In the genomic region with DNA sequence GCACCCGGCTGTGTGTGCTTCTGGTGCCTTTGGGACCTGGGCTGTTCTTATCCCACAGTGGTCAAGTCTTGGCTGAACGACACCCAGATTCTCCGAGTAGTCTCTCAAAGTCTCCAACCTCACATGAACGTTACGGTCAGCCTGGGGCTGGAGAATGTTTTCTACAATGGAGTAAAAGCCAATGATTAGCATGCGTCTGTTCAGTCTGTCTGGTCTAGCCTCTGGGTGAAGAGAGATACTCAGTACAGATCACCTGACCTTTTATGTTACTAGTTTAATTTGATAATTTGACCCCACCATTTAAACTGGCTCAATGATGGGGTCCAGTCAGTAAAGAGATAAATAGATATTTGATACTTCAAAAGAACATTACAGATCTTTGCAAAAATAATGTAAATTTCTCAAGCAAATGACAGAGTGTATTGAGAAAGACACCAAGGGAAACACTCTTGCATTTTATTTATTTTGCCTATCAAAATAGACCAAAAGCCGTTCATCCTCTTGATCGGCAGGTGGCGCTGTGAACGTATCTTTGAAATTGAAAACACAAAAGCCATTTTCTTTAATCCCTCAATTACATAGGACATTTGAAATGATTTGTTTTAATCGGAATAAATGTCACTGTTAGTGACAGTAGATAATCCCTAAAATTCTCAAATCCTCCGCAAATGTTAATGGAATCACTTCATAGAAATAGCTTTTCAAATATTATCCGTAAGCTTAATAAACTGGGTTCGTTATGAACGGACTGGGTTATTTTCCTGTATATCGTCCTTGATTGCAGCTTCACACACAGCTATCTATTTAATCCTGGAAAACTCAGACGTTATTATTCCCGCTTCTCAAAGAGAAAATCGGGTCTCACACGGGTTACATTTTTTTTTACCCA, we compare ENCODE assay signal across 7 mouse cellular contexts. TPM values are rescaled to one million over a fixed set of nuclear protein-coding genes. Genes with fewer than 3 reads are reported as not detected.
DNase-seq lines count a peak whose midpoint lies in the region; ATAC-seq lines count a peak whose summit lies in the region.

No protein-coding gene starts in this region.

- peaks cover 45% of the 10 kb centered on the region for H3K4me1 ChIP-seq in forebrain, embryonic 10.5 days
- H3K4me1 ChIP-seq in hindbrain, embryonic 11.5 days (replicated peaks; ENCODE audit: control insufficient read depth, insufficient read depth, low read length), result peaks cover 7% of the 10 kb centered on the region; the same call in 1 of the 2 replicates

- H3K36me3 ChIP-seq in forebrain, embryonic 10.5 days (replicated peaks), result no peaks in the 10 kb centered on the region
- H3K36me3 ChIP-seq in hindbrain, embryonic 11.5 days (ENCODE audit: control insufficient read depth, insufficient read depth, low read length), result no peaks in the 10 kb centered on the region

- no peaks in the 10 kb centered on the region for H3K27me3 ChIP-seq in forebrain, embryonic 10.5 days (ENCODE audit: poor library complexity, severe bottlenecking)
- no peaks in the 10 kb centered on the region for H3K27me3 ChIP-seq in hindbrain, embryonic 11.5 days (ENCODE audit: control insufficient read depth, insufficient read depth, low read length)

- peak overlapping the region; percentile 38 for H3K4me2 ChIP-seq in hindbrain, embryonic 11.5 days (replicated peaks; ENCODE audit: low read depth, low read length)

- peak; percentile 10 for ATAC-seq in hindbrain, embryonic 11.5 days (ENCODE audit: low FRiP score)

- peak; percentile 82 for DNase-seq in NIH3T3 (ENCODE audit: low read depth)
- peak; percentile 55 for DNase-seq in c-Kit-positive CD71-negative TER-119-negative erythroid progenitor cells, embryonic 14.5 days (ENCODE audit: low read depth)
- peak; percentile 55 for DNase-seq in forebrain, embryonic 10.5 days (ENCODE audit: extremely low spot score, low spot score)
- peak; percentile 85 for DNase-seq in hindbrain, embryonic 11.5 days (ENCODE audit: low spot score)
- peak; percentile 57 to 83 for DNase-seq in layer of hippocampus, postnatal 14 days (ENCODE audit: low spot score in 2 of 2)
- DNase-seq in lung, postnatal 25 days (ENCODE audit: low spot score), result peak; percentile 42
- peak; percentile 70 to 85 for DNase-seq in right cerebral cortex, postnatal 10 days (ENCODE audit: low spot score in 2 of 2)

- peak overlapping the region; percentile 54 for H3K9ac ChIP-seq in hindbrain, embryonic 11.5 days (ENCODE audit: low read depth, low read length)

- WGBS in forebrain, embryonic 10.5 days, result 25% methylated on average over 20 of the region's 20 CpGs
- WGBS in hindbrain, embryonic 11.5 days, result 24% methylated on average over 20 of the region's 20 CpGs

- peak overlapping the region; percentile 75 for H3K27ac ChIP-seq in forebrain, embryonic 10.5 days
- peak overlapping the region; percentile 67 for H3K27ac ChIP-seq in hindbrain, embryonic 11.5 days (ENCODE audit: low read depth, low read length)

- H3K4me3 ChIP-seq in forebrain, embryonic 10.5 days, result peak overlapping the region; percentile 44
- peak overlapping the region; percentile 32 for H3K4me3 ChIP-seq in hindbrain, embryonic 11.5 days (ENCODE audit: low read depth, low read length)

- no peaks in the 10 kb centered on the region for H3K9me3 ChIP-seq in forebrain, embryonic 10.5 days
- no peaks in the 10 kb centered on the region for H3K9me3 ChIP-seq in hindbrain, embryonic 11.5 days (ENCODE audit: control insufficient read depth, low read length)

RNA-seq across cellular contexts. Expression of a gene that starts 29.3 kb away (rescaled TPM):
- polyA plus RNA-seq in forebrain, embryonic 10.5 days (2016; fragmentation: Nextera tagmentation; extraction: Ambion mirVana), result not detected in 2 replicates
- not detected in 2 replicates for polyA plus RNA-seq in hindbrain, embryonic 11.5 days (2014; fragmentation: Nextera tagmentation; extraction: Ambion mirVana)
- not detected for total RNA-seq in layer of hippocampus, postnatal 14 days (2021)

Comparison
In these comparisons a context has a peak if more than half of its experiments do, and no peak if none do; other contexts are left out.
1. Peak in every context shown above with its lines: DNase-seq, ATAC-seq, H3K4me3 ChIP-seq and H3K27ac ChIP-seq.